Mouse (Mus musculus): Measurements from ENCODE around the gene Schip1. TPM values are rescaled to one million over a fixed set of nuclear protein-coding genes. Genes with fewer than 3 reads are reported as not detected.

Gene Schip1
- polyA plus RNA-seq (2014; fragmentation: Nextera tagmentation; extraction: Ambion mirVana) = 165 and 199 TPM in 2 replicates

- WGBS = 31% methylated on average over 12 of the region's 12 CpGs
- DNase-seq (ENCODE audit: low spot score) (no peak), ATAC-seq (no peak)
Observed at GRCm38 (mm10) chr3:68064731-68065130, at the start of gene Schip1. Gene Schip1, plus strand, starts transcription at chr3:68064802.

GRCm38 (mm10) chr3:68015786-68016185 is 48.8 kb upstream of the Schip1 start:
- H3K4me2 ChIP-seq (ENCODE audit: low read length) = no peak overlapping the region
- no peaks in the 10 kb centered on the region for H3K36me3 ChIP-seq (ENCODE audit: control insufficient read depth, insufficient read depth, low read length)
- WGBS = 16% methylated on average over 1 of the region's 1 CpGs
- no peaks in the 10 kb centered on the region for H3K9me3 ChIP-seq (replicated peaks; ENCODE audit: control insufficient read depth, low read length)
- peaks cover 2% of the 10 kb centered on the region; the same call in 1 of the 2 replicates for H3K4me1 ChIP-seq (ENCODE audit: control insufficient read depth, insufficient read depth, low read length)
- H3K27me3 ChIP-seq (replicated peaks; ENCODE audit: control insufficient read depth, insufficient read depth, low read length) = no peaks in the 10 kb centered on the region
- H3K27ac ChIP-seq (ENCODE audit: low read depth, low read length) = no peak overlapping the region
- ATAC-seq (no peak), DNase-seq (ENCODE audit: low spot score) (peak; percentile 55)
- H3K4me3 ChIP-seq (ENCODE audit: low read depth, low read length) = no peak overlapping the region
- no peak overlapping the region for H3K9ac ChIP-seq (ENCODE audit: low read length)

More at GRCm38 (mm10) chr3:68064731-68065130, at the start of gene Schip1:
- H3K4me1 ChIP-seq (ENCODE audit: control insufficient read depth, insufficient read depth, low read length) = no peaks in the 10 kb centered on the region
- H3K4me3 ChIP-seq (ENCODE audit: low read depth, low read length) = no peak within 1 kb of the TSS
- H3K27ac ChIP-seq (ENCODE audit: low read depth, low read length) = no peak within 1 kb of the TSS
- H3K9me3 ChIP-seq (replicated peaks; ENCODE audit: control insufficient read depth, low read length) = no peaks in the 10 kb centered on the region
- no peaks in the 10 kb centered on the region for H3K36me3 ChIP-seq (ENCODE audit: control insufficient read depth, insufficient read depth, low read length)
- no peaks in the 10 kb centered on the region for H3K27me3 ChIP-seq (replicated peaks; ENCODE audit: control insufficient read depth, insufficient read depth, low read length)
- H3K4me2 ChIP-seq (ENCODE audit: low read length) = no peak within 1 kb of the TSS
- no peak within 1 kb of the TSS for H3K9ac ChIP-seq (ENCODE audit: low read length)

DNA sequence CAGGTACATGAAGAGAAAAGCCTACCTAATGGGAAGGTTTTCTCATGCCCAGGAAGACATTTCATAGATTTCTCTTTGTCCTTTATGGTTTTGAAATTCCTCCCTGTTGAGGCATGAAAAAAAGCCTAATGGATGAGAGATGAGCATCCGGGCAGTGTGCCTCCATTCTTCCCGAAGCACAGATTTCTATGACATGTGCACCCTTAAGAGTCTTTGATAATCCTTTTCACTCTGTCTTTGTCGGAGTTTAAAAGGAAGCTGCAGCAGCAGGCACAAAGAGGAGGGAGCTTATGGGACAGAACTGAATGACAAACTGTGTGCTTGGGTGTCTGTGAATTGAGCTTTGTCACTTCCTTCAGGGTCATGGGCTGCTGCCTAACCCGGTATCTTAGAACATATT is 45.2 kb upstream of the Schip1 start:
- H3K4me2 ChIP-seq (ENCODE audit: low read length) = no peak overlapping the region
- no peak overlapping the region for H3K27ac ChIP-seq (ENCODE audit: low read depth, low read length)
- H3K4me3 ChIP-seq (ENCODE audit: low read depth, low read length) = no peak overlapping the region
- WGBS = 29% methylated on average over 4 of the region's 4 CpGs
- H3K27me3 ChIP-seq (replicated peaks; ENCODE audit: control insufficient read depth, insufficient read depth, low read length) = no peaks in the 10 kb centered on the region
- H3K9ac ChIP-seq (ENCODE audit: low read length) = no peak overlapping the region
- H3K36me3 ChIP-seq (ENCODE audit: control insufficient read depth, insufficient read depth, low read length) = no peaks in the 10 kb centered on the region
- H3K4me1 ChIP-seq (ENCODE audit: control insufficient read depth, insufficient read depth, low read length) = peaks cover 2% of the 10 kb centered on the region; the same call in 1 of the 2 replicates
- ATAC-seq (peak; percentile 32; the same call in 1 of the 2 replicates), DNase-seq (ENCODE audit: low spot score) (no peak)
- H3K9me3 ChIP-seq (replicated peaks; ENCODE audit: control insufficient read depth, low read length) = no peaks in the 10 kb centered on the region

DNA sequence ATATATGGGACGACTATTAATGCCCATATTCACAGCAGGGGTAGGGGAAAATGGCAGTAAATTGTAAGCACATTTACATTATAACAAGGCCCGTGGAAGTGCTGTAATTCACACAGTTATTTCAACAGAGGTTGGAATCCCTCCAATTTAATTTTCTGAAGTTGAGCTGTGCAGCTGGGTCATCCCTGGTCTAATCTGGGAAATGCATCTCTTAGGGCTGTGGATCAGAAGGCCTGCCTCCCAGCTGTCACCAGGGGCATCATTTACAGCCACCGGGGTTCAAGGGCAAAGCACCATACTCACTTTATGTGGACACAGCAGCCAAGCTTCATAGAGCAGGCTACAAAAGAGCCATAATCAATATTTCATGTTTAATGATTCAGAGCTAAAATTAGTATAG is 28.5 kb upstream of the Schip1 start:
- DNase-seq (ENCODE audit: low spot score) = peak; percentile 55
- Histone ChIP-seq H3K9me3 (replicated peaks; ENCODE audit: control insufficient read depth, low read length) (no peaks in the 10 kb centered on the region), H3K36me3 (ENCODE audit: control insufficient read depth, insufficient read depth, low read length) (no peaks in the 10 kb centered on the region), H3K9ac (ENCODE audit: low read length) (no peak overlapping the region), H3K4me2 (ENCODE audit: low read length) (no peak overlapping the region), H3K4me3 (ENCODE audit: low read depth, low read length) (no peak overlapping the region), H3K27ac (ENCODE audit: low read depth, low read length) (no peak overlapping the region), H3K27me3 (replicated peaks; ENCODE audit: control insufficient read depth, insufficient read depth, low read length) (no peaks in the 10 kb centered on the region), H3K4me1 (ENCODE audit: control insufficient read depth, insufficient read depth, low read length) (no peaks in the 10 kb centered on the region)
- peak; percentile 42; the same call in 1 of the 2 replicates for ATAC-seq
- WGBS = 34% methylated on average over 3 of the region's 3 CpGs

- Histone ChIP-seq H3K9me3 (replicated peaks; ENCODE audit: control insufficient read depth, low read length) (no peaks in the 10 kb centered on the region), H3K27ac (ENCODE audit: low read depth, low read length) (no peak overlapping the region), H3K27me3 (replicated peaks; ENCODE audit: control insufficient read depth, insufficient read depth, low read length) (no peaks in the 10 kb centered on the region), H3K9ac (ENCODE audit: low read length) (no peak overlapping the region), H3K4me3 (ENCODE audit: low read depth, low read length) (no peak overlapping the region), H3K4me1 (ENCODE audit: control insufficient read depth, insufficient read depth, low read length) (no peaks in the 10 kb centered on the region), H3K4me2 (ENCODE audit: low read length) (no peak overlapping the region), H3K36me3 (ENCODE audit: control insufficient read depth, insufficient read depth, low read length) (no peaks in the 10 kb centered on the region)
- DNase-seq (ENCODE audit: low spot score) = no peak
- no peak for ATAC-seq
- WGBS = 89% methylated on average over 2 of the region's 2 CpGs
Observed at GRCm38 (mm10) chr3:68042951-68043350, 21.7 kb upstream of the Schip1 start.

GRCm38 (mm10) chr3:68045475-68046416 is 18.9 kb upstream of the Schip1 start:
- ATAC-seq = peak; percentile 70
- peak; percentile 91 for DNase-seq (ENCODE audit: low spot score)
- Histone ChIP-seq H3K4me3 (ENCODE audit: low read depth, low read length) (no peak overlapping the region), H3K27ac (ENCODE audit: low read depth, low read length) (no peak overlapping the region), H3K4me2 (ENCODE audit: low read length) (no peak overlapping the region), H3K4me1 (ENCODE audit: control insufficient read depth, insufficient read depth, low read length) (no peaks in the 10 kb centered on the region), H3K27me3 (replicated peaks; ENCODE audit: control insufficient read depth, insufficient read depth, low read length) (no peaks in the 10 kb centered on the region), H3K9ac (ENCODE audit: low read length) (no peak overlapping the region), H3K9me3 (replicated peaks; ENCODE audit: control insufficient read depth, low read length) (no peaks in the 10 kb centered on the region), H3K36me3 (ENCODE audit: control insufficient read depth, insufficient read depth, low read length) (no peaks in the 10 kb centered on the region)
- WGBS = 48% methylated on average over 9 of the region's 9 CpGs

DNA sequence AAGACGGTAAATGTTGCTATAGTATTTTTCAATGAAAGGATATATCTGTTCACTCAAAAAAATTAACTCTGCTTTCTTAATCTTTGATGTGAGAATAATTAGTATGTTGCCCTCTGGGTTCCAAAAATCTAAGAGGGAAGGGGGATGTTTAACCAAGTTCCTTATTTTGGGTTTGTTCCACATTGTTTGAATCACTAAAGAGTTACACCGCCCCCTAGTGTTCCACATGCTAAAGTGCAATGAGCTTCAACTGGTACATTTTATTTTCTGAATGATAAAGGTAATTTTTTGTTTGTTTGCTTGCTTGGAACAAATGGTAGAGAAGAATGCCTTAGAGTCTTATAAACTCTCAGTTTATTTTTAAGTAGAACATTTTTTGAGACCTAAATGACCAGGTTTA is 11.1 kb upstream of the Schip1 start:
- no peaks in the 10 kb centered on the region for H3K9me3 ChIP-seq (replicated peaks; ENCODE audit: control insufficient read depth, low read length)
- no peak overlapping the region for H3K9ac ChIP-seq (ENCODE audit: low read length)
- H3K4me3 ChIP-seq (ENCODE audit: low read depth, low read length) = no peak overlapping the region
- ATAC-seq (no peak), DNase-seq (ENCODE audit: low spot score) (peak; percentile 71)
- no peak overlapping the region for H3K27ac ChIP-seq (ENCODE audit: low read depth, low read length)
- H3K4me1 ChIP-seq (ENCODE audit: control insufficient read depth, insufficient read depth, low read length) = no peaks in the 10 kb centered on the region
- no peak overlapping the region for H3K4me2 ChIP-seq (ENCODE audit: low read length)
- H3K36me3 ChIP-seq (ENCODE audit: control insufficient read depth, insufficient read depth, low read length) = no peaks in the 10 kb centered on the region
- H3K27me3 ChIP-seq (replicated peaks; ENCODE audit: control insufficient read depth, insufficient read depth, low read length) = 0 out of 2 replicates have a peak, but pooled peaks cover 3% of the 10 kb centered on the region
- 47% methylated on average over 2 of the region's 2 CpGs for WGBS

- Histone ChIP-seq H3K9me3 (replicated peaks; ENCODE audit: control insufficient read depth, low read length) (no peaks in the 10 kb centered on the region), H3K4me1 (ENCODE audit: control insufficient read depth, insufficient read depth, low read length) (no peaks in the 10 kb centered on the region), H3K4me2 (ENCODE audit: low read length) (no peak overlapping the region), H3K36me3 (ENCODE audit: control insufficient read depth, insufficient read depth, low read length) (no peaks in the 10 kb centered on the region), H3K27ac (ENCODE audit: low read depth, low read length) (no peak overlapping the region), H3K27me3 (replicated peaks; ENCODE audit: control insufficient read depth, insufficient read depth, low read length) (0 out of 2 replicates have a peak, but pooled peaks cover 3% of the 10 kb centered on the region), H3K4me3 (ENCODE audit: low read depth, low read length) (no peak overlapping the region), H3K9ac (ENCODE audit: low read length) (no peak overlapping the region)
- WGBS = 63% methylated on average over 13 of the region's 13 CpGs
- no peak for ATAC-seq
- DNase-seq (ENCODE audit: low spot score) = no peak
Observed at GRCm38 (mm10) chr3:68055071-68055470, 9.5 kb upstream of the Schip1 start.

Measured in forebrain, embryonic 14.5 days (tissue).